ENCODE assay signal across 9 mouse cellular contexts in the genomic region with DNA sequence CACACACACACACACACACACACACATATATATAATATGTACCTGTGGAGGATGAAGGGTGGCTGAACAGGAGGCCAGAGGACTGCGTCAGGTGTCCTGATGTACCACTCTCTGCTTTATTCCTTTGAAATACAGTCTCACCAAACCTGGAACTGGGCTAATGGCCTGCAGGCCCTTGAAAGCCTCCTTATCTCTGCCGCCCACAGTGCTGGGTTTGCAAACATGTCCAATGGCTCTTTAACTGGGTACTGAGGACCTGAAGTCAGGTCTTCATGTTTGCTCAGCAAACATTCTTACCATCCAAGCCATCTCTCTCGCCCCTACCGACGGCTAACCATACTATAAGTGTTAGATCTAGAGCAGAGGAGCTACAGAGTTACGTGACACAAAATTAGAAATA. TPM values are rescaled to one million over a fixed set of nuclear protein-coding genes. Genes with fewer than 3 reads are reported as not detected.
DNase-seq lines count a peak whose midpoint lies in the region; ATAC-seq and TF ChIP-seq lines count a peak whose summit lies in the region.
"Had no signal": no experiment of that assay in that cellular context is flagged by ENCODE, and none has a peak within 500 bp of the region (broad histone marks: within the 10 kb centered on the region; RNA-seq: fewer than 3 reads in every experiment).

No protein-coding gene starts in this region.

- TF ChIP-seq POLR2A in spleen, adult 2 months (IDR thresholded peaks at IDR 0.05; ENCODE audit: low read depth, low read length): no peak

- H3K36me3 ChIP-seq in heart, embryonic 12.5 days: no peaks in the 10 kb centered on the region
- H3K36me3 ChIP-seq in spleen, adult 2 months (ENCODE audit: control insufficient read depth, insufficient read depth, low read length): no peaks in the 10 kb centered on the region
- no peaks in the 10 kb centered on the region for H3K36me3 ChIP-seq in liver, embryonic 15.5 days (replicated peaks)

- peak overlapping the region; percentile 66; the same call in 1 of the 2 replicates for H3K4me2 ChIP-seq in heart, embryonic 12.5 days
- H3K4me2 ChIP-seq in liver, embryonic 15.5 days: peak overlapping the region; percentile 91

- ATAC-seq in heart, embryonic 12.5 days (ENCODE audit: insufficient number of reproducible peaks, low FRiP score): no peak
- peak; percentile 70 for ATAC-seq in liver, embryonic 15.5 days (ENCODE audit: insufficient read depth)

- no peak for DNase-seq in heart, postnatal 25 days (ENCODE audit: low spot score)
- DNase-seq in spleen, adult 2 months (ENCODE audit: low read depth in 1 of 2, low spot score in 2 of 2): no peak
- DNase-seq in spleen, postnatal 4 days (ENCODE audit: low spot score in 2 of 2): no peak
- no peak for DNase-seq in layer of hippocampus, adult 18-20 months (ENCODE audit: low spot score in 2 of 2)
- no peak for DNase-seq in gastrocnemius, postnatal 4 days (ENCODE audit: low spot score in 2 of 2)
- DNase-seq in layer of hippocampus, adult 8-10 months (ENCODE audit: low spot score in 2 of 2): no peak
- DNase-seq: left cerebral cortex, postnatal 4 days had no signal

- peak overlapping the region; percentile 97 for H3K27ac ChIP-seq in heart, embryonic 12.5 days (ENCODE audit: poor library complexity, severe bottlenecking)
- H3K27ac ChIP-seq in spleen, adult 2 months (ENCODE audit: insufficient read depth, low read length): peak overlapping the region; percentile 3; the same call in 1 of the 2 replicates
- peak overlapping the region; percentile 94 for H3K27ac ChIP-seq in liver, embryonic 15.5 days (replicated peaks)

- intact Hi-C loops in heart, postnatal 25 days (cut with DNase I): loop anchor here (2.0 kb wide), 1 partner anchor 17 kb away; the partner anchor contains the start of gene D5Ertd579e

- no peaks in the 10 kb centered on the region for H3K9me3 ChIP-seq in heart, embryonic 12.5 days (replicated peaks)
- H3K9me3 ChIP-seq in liver, embryonic 15.5 days (replicated peaks): no peaks in the 10 kb centered on the region

- H3K9ac ChIP-seq in heart, embryonic 12.5 days: no peak overlapping the region
- peak overlapping the region; percentile 69; the same call in 1 of the 2 replicates for H3K9ac ChIP-seq in liver, embryonic 15.5 days

- TF ChIP-seq CTCF in spleen, adult 2 months (IDR thresholded peaks at IDR 0.05; ENCODE audit: extremely low read depth, insufficient read depth, insufficient read length, insufficient replicate concordance): no peak

- 71% methylated on average over 6 of the region's 6 CpGs for WGBS in heart, embryonic 12.5 days
- 89% methylated on average over 6 of the region's 6 CpGs for WGBS in spleen, adult 2 months
- 68% methylated on average over 6 of the region's 6 CpGs for WGBS in liver, embryonic 15.5 days (ENCODE audit: insufficient replicate concordance)

- H3K4me3 ChIP-seq in heart, embryonic 12.5 days: no peak overlapping the region
- no peak overlapping the region for H3K4me3 ChIP-seq in spleen, adult 2 months (ENCODE audit: extremely low read depth, insufficient read depth, insufficient read length)
- H3K4me3 ChIP-seq in liver, embryonic 15.5 days (replicated peaks): peak overlapping the region; percentile 66; the same call in 1 of the 2 replicates

- H3K4me1 ChIP-seq in heart, embryonic 12.5 days (replicated peaks): peaks cover 67% of the 10 kb centered on the region
- peaks cover 5% of the 10 kb centered on the region; the same call in 1 of the 2 replicates for H3K4me1 ChIP-seq in spleen, adult 2 months (ENCODE audit: control insufficient read depth, insufficient read depth, insufficient read length)
- H3K4me1 ChIP-seq in liver, embryonic 15.5 days (replicated peaks): peaks cover 72% of the 10 kb centered on the region

- no peaks in the 10 kb centered on the region for H3K27me3 ChIP-seq in heart, embryonic 12.5 days (replicated peaks)
- no peaks in the 10 kb centered on the region for H3K27me3 ChIP-seq in spleen, adult 2 months (ENCODE audit: control insufficient read depth, insufficient read depth, low read length)
- H3K27me3 ChIP-seq in liver, embryonic 15.5 days: peaks cover 42% of the 10 kb centered on the region

RNA-seq across cellular contexts. Expression of gene D5Ertd579e, which starts 17.9 kb away (rescaled TPM):
- 35.1 and 37.2 TPM in 2 replicates for polyA plus RNA-seq in heart, embryonic 12.5 days (2016; fragmentation: Nextera tagmentation; extraction: Ambion mirVana)
- 10 to 100 TPM; 79.8 to 91.2 TPM for total RNA-seq in heart, postnatal 25 days (2021)
- 12.2 and 14.4 TPM in 2 replicates for polyA plus RNA-seq in spleen, adult 2 months (2012; rRNA removed)
- 22.1 and 22.2 TPM in 2 replicates for polyA plus RNA-seq in liver, embryonic 15.5 days (2015; fragmentation: Nextera tagmentation; extraction: Ambion mirVana)
- total RNA-seq in layer of hippocampus, adult 18-20 months (2021): 10 to 100 TPM; 89.0 to 98.6 TPM
- total RNA-seq in gastrocnemius, postnatal 4 days (2021): 10 to 100 TPM; 61.3 to 72.9 TPM
- 100 to 1,000 TPM in 1 of 4 experiments, 10 to 100 TPM in 3; 92.0 to 121 (median 95.2) TPM for total RNA-seq in layer of hippocampus, adult 8-10 months (2022)

RNA-seq across cellular contexts. Expression of gene Bloc1s4, which starts 34.8 kb away (rescaled TPM):
- 21.0 and 21.3 TPM in 2 replicates for polyA plus RNA-seq in heart, embryonic 12.5 days (2016; fragmentation: Nextera tagmentation; extraction: Ambion mirVana)
- total RNA-seq in heart, postnatal 25 days (2021): 10 to 100 TPM; 12.9 to 13.0 TPM
- 20.5 and 35.5 TPM in 2 replicates for polyA plus RNA-seq in spleen, adult 2 months (2012; rRNA removed)
- 15.9 and 16.3 TPM in 2 replicates for polyA plus RNA-seq in liver, embryonic 15.5 days (2015; fragmentation: Nextera tagmentation; extraction: Ambion mirVana)
- 10 to 100 TPM; 23.7 to 25.2 TPM for total RNA-seq in layer of hippocampus, adult 18-20 months (2021)
- total RNA-seq in gastrocnemius, postnatal 4 days (2021): 10 to 100 TPM; 10.9 to 11.9 TPM
- total RNA-seq in layer of hippocampus, adult 8-10 months (2022): 10 to 100 TPM; 14.4 to 21.4 (median 18.5) TPM

Comparison
In these comparisons a context has a peak if more than half of its experiments do, and no peak if none do; other contexts are left out.
1. H3K27ac ChIP-seq: peak in every context shown above with its lines; median percentile 97 in heart, embryonic 12.5 days; 94 in liver, embryonic 15.5 days; 3 in spleen, adult 2 months.